Mouse (Mus musculus) CD8-positive naive resting alpha-beta T cell, adult 57 days (primary cell): ENCODE measurements around the gene Ppp4r4. TPM values are rescaled to one million over a fixed set of nuclear protein-coding genes. Genes with fewer than 3 reads are reported as not detected.

Source experiments
- total RNA-seq: library from RNA; stranded (reverse); gene quantifications from one replicate; pipeline ENCODE4 v1.2.4, GENCODE M21; 2023

Gene Ppp4r4
- not detected for total RNA-seq

DNA sequence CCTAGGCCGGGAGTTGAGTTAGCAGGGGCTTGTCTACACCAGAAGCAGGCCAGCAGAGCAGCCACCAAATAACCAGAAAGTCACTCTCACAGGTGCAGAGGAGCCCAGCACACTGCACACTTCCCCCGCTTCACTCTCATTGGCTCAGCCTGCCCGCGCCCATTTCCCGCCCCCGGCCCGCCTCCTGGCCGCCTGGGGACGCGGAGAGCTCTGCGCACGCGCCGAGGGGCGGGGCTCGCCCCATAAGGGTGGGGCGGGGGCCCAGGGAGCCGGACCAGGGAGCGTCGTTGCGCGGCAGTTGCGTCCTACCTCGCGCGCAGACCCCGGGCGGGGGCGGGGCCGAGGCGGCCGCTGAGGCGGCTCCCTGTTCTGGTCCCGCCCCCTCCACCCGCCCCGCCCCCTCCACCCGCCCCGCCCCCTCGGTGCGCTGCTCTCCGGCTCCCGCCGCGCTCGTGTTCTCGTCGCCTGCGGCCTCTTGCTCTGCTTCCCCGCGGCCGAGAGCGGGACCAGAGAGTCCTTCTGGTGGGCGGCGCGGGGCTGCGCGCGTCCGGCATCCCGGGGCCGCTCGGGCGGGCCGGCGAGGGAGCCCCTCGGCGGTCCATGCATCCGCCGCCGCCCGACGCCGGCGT is at the start of gene Ppp4r4:
Gene Ppp4r4, plus strand, starts transcription at position 264 of the 629 bp plus-strand sequence.

DNA sequence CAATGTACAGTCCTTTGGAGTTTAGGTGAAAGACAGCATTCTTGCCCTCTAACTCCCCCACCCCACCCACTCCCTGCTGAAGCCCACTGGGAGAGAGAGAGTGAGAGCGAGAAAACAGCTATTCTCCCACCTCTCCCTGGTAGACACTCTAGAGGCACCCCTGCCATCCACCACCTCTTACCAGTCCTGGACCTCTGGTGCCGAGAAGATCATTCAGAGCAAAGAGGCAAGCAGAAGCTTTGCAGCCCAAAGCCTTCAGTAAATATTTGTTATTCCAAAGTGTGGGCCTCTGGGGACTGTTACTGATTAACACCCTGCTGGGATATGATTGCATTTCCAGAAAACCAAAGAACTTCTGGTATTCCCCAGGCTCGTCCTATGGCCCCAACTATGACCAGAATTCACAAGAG is 99.1 kb downstream of the Ppp4r4 start, which contains the start of gene Serpina10:
Gene Serpina10, minus strand, starts transcription at position 242 of the 410 bp plus-strand sequence.

DNA sequence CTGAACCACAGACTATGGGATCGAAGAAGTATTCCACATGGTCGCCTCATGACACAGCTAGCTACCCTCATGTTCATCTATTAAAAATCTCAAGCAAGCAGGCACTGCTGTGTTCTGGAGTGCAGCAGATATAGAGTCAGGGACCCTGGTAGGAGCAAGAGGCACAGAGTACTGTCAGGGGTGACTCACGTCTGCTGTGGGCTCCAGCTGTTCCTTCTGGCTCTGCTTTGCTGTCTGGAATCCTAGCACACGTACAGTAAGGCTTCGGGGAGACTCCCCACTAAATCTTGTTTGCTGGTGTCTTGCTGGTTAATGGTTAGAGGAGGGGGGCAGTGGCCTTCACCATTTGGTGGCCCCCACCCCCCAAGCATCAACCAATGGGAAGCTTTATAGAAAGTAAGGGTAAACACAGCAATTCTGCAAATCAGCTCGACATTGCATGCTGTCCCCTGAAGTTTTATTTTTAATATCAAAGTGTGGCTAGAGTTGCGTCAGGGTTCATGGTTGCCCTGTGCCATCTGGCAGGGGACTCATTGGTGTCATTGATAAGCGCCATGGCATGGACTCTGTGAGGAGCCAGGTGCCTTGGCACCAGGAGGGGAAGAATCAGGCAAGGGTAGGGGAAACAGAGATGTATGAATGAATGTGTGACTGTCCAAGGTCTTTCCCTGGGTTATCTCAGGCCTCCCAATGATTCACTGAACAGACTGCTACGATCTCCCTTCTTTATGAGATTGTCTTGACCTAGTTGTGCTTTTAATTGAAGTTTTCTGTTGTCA is 125.0 kb downstream of the Ppp4r4 start, which contains the start of gene Serpina6:
Gene Serpina6, minus strand, starts transcription at position 365 of the 779 bp plus-strand sequence.

Other genes starting within 250 kb of the Ppp4r4 start
- not detected for gene Fam181a, start 221.3 kb upstream of the Ppp4r4 start, total RNA-seq
- 7.1 TPM for gene Asb2, start 176.3 kb upstream of the Ppp4r4 start, total RNA-seq
- gene Otub2, start 143.6 kb upstream of the Ppp4r4 start, total RNA-seq = 1.1 TPM
- 10.8 TPM for gene 9330161L09Rik, start 124.5 kb upstream of the Ppp4r4 start, total RNA-seq
- gene Ddx24, start 106.5 kb upstream of the Ppp4r4 start, total RNA-seq = 189 TPM
- gene Ifi27, start 98.1 kb upstream of the Ppp4r4 start, total RNA-seq = 211 TPM
- gene Ifi27l2a, start 88.6 kb upstream of the Ppp4r4 start, total RNA-seq = 182 TPM
- not detected for gene Ifi27l2b, start 75.1 kb upstream of the Ppp4r4 start, total RNA-seq
- not detected for gene Serpina10, start 99.2 kb downstream of the Ppp4r4 start, total RNA-seq
- gene Serpina6, start 124.9 kb downstream of the Ppp4r4 start, total RNA-seq = not detected
- gene Serpina16, start 143.9 kb downstream of the Ppp4r4 start, total RNA-seq = not detected
- not detected for gene Serpina1f, start 163.2 kb downstream of the Ppp4r4 start, total RNA-seq
- not detected for gene Serpina1d, start 241.3 kb downstream of the Ppp4r4 start, total RNA-seq